ENCODE assay signal across 25 mouse cellular contexts in genomic region chr8:89605905-89606468, GRCm38 (mm10).
"Had no signal": no experiment of that assay in that cellular context is flagged by ENCODE, and none has a peak within 500 bp of the region (broad histone marks: within the 10 kb centered on the region; RNA-seq: fewer than 3 reads in every experiment).

No protein-coding gene starts in this region.

- DNase-seq: liver, postnatal 0 days; lung, adult 2 months; lung, postnatal 14 days; lung, postnatal 36 days; midbrain, embryonic 14.5 days; retina, postnatal 1 day; right cerebral cortex, adult 18-20 months; right cerebral cortex, postnatal 25 days; right cerebral cortex, postnatal 4 days; spleen, adult 18-20 months; thymus, adult 2 months; thymus, postnatal 25 days; thymus, postnatal 4 days had no signal

- H3K27me3 ChIP-seq: lung, embryonic 15.5 days; megakaryocyte, embryonic 14.5 days; midbrain, embryonic 12.5 days; stomach, embryonic 15.5 days had no signal

- H3K36me3 ChIP-seq: lung, embryonic 15.5 days; midbrain, embryonic 10.5 days; midbrain, embryonic 12.5 days; neural tube, embryonic 13.5 days; neural tube, embryonic 15.5 days; stomach, embryonic 15.5 days had no signal

- H3K27ac ChIP-seq: lung, embryonic 15.5 days; macrophage; midbrain, embryonic 10.5 days; midbrain, embryonic 12.5 days; neural tube, embryonic 13.5 days; neural tube, embryonic 15.5 days; stomach, embryonic 15.5 days; stomach, postnatal 0 days had no signal

- H3K9me3 ChIP-seq: lung, embryonic 15.5 days; midbrain, embryonic 10.5 days; neural tube, embryonic 13.5 days; neural tube, embryonic 15.5 days; stomach, embryonic 15.5 days had no signal

- H3K4me3 ChIP-seq: lung, embryonic 15.5 days; megakaryocyte, embryonic 14.5 days; midbrain, embryonic 10.5 days; midbrain, embryonic 12.5 days; myocyte; neural tube, embryonic 13.5 days; neural tube, embryonic 15.5 days; stomach, embryonic 15.5 days had no signal

- H3K4me2 ChIP-seq: lung, embryonic 15.5 days; midbrain, embryonic 12.5 days; neural tube, embryonic 13.5 days; neural tube, embryonic 15.5 days; stomach, embryonic 15.5 days had no signal

- H3K4me1 ChIP-seq: lung, embryonic 15.5 days; megakaryocyte, embryonic 14.5 days; midbrain, embryonic 10.5 days; midbrain, embryonic 12.5 days; stomach, embryonic 15.5 days had no signal

- H3K9ac ChIP-seq: liver, postnatal 0 days; lung, embryonic 15.5 days; midbrain, embryonic 12.5 days; neural tube, embryonic 13.5 days; neural tube, embryonic 15.5 days; stomach, embryonic 15.5 days had no signal

- ATAC-seq: liver, postnatal 0 days; lung, postnatal 0 days; midbrain, embryonic 16.5 days had no signal
